Mouse (Mus musculus): ENCODE results near the gene 6330409D20Rik. TPM values are rescaled to one million over a fixed set of nuclear protein-coding genes. Genes with fewer than 3 reads are reported as not detected.

Gene 6330409D20Rik
- total and polyA plus RNA-seq, 3 experiments: not detected

GRCm38 (mm10) chr2:32705018-32705417 lies 35.8 kb downstream of the 6330409D20Rik start:
- no peaks in the 10 kb centered on the region for H3K9me3 ChIP-seq (replicated peaks)
- TF ChIP-seq GATA1 (IDR thresholded peaks at IDR 0.05; ENCODE audit: borderline replicate concordance, low read length) (no peak), POLR2AphosphoS5 (IDR thresholded peaks at IDR 0.05; ENCODE audit: insufficient replicate concordance, low read depth, low read length) (0 out of 2 replicates have a peak, but pooled peaks have one; percentile 63)
- no peak for ATAC-seq (ENCODE audit: extremely low read depth, insufficient number of reproducible peaks, low FRiP score, poor library complexity, severe bottlenecking)
- H3K27me3 ChIP-seq (ENCODE audit: insufficient read depth, low read length): no peaks in the 10 kb centered on the region
- DNase-seq (ENCODE audit: low spot score): no peak
- no peak overlapping the region for H3K4me3 ChIP-seq (ENCODE audit: low read depth, low read length)
- peaks cover 93% of the 10 kb centered on the region for H3K36me3 ChIP-seq (replicated peaks)
- peaks cover 39% of the 10 kb centered on the region for H3K4me1 ChIP-seq (ENCODE audit: insufficient read depth, low read depth, low read length)

GRCm38 (mm10) chr2:32704021-32704421 lies 36.8 kb downstream of the 6330409D20Rik start, which contains the start of gene Fpgs:
TSS of gene Fpgs (minus strand) at chr2:32704145.
- peaks cover 83% of the 10 kb centered on the region for H3K36me3 ChIP-seq (replicated peaks)
- no peak within 1 kb of the TSS for H3K4me3 ChIP-seq (ENCODE audit: low read depth, low read length)
- H3K4me1 ChIP-seq (ENCODE audit: insufficient read depth, low read depth, low read length): peaks cover 34% of the 10 kb centered on the region
- H3K27me3 ChIP-seq (ENCODE audit: insufficient read depth, low read length): no peaks in the 10 kb centered on the region
- TF ChIP-seq GATA1 (IDR thresholded peaks at IDR 0.05; ENCODE audit: borderline replicate concordance, low read length) (no peak), CTCF (IDR thresholded peaks at IDR 0.05; ENCODE audit: low read depth, low read length) (no peak), GATA2 (IDR thresholded peaks at IDR 0.05; ENCODE audit: borderline replicate concordance, low read depth, low read length) (no peak), TAL1 (conservative IDR thresholded peaks at IDR 0.05; ENCODE audit: low read depth, low read length) (no peak), POLR2AphosphoS5 (IDR thresholded peaks at IDR 0.05; ENCODE audit: insufficient replicate concordance, low read depth, low read length) (no peak)
- ATAC-seq (ENCODE audit: extremely low read depth, insufficient number of reproducible peaks, low FRiP score, poor library complexity, severe bottlenecking): no peak
- no peak for DNase-seq (ENCODE audit: low spot score)
- no peaks in the 10 kb centered on the region for H3K9me3 ChIP-seq (replicated peaks)

DNA sequence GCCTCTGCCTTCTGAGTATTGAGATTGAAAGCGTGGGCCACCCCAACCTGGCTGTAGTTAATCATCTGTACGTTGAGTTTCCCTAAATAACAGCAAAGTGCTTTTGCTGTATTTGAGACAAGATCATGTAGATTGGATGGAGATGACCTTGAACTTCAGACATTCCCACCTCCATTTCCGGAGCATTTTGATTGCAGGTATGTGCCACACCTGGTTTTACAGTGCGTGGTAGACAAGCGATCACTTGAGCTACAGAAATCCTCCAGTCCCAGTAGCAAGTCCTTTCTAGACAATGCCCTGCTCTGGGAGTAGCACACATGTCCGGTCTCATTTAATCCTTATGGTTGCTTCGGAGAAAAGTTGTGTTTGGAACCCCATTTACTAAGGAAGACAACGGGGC lies 37.8 kb downstream of the 6330409D20Rik start:
- no peak for DNase-seq (ENCODE audit: low spot score)
- no peak overlapping the region for H3K4me3 ChIP-seq (ENCODE audit: low read depth, low read length)
- ATAC-seq (ENCODE audit: extremely low read depth, insufficient number of reproducible peaks, low FRiP score, poor library complexity, severe bottlenecking): no peak
- no peaks in the 10 kb centered on the region for H3K9me3 ChIP-seq (replicated peaks)
- no peaks in the 10 kb centered on the region for H3K27me3 ChIP-seq (ENCODE audit: insufficient read depth, low read length)
- peaks cover 25% of the 10 kb centered on the region for H3K4me1 ChIP-seq (ENCODE audit: insufficient read depth, low read depth, low read length)
- peaks cover 73% of the 10 kb centered on the region for H3K36me3 ChIP-seq (replicated peaks)
- TF ChIP-seq TAL1 (conservative IDR thresholded peaks at IDR 0.05; ENCODE audit: low read depth, low read length) (no peak), CTCF (IDR thresholded peaks at IDR 0.05; ENCODE audit: low read depth, low read length) (no peak), POLR2AphosphoS5 (IDR thresholded peaks at IDR 0.05; ENCODE audit: insufficient replicate concordance, low read depth, low read length) (no peak), GATA2 (IDR thresholded peaks at IDR 0.05; ENCODE audit: borderline replicate concordance, low read depth, low read length) (no peak), GATA1 (IDR thresholded peaks at IDR 0.05; ENCODE audit: borderline replicate concordance, low read length) (no peak)

- TF ChIP-seq POLR2AphosphoS5 (IDR thresholded peaks at IDR 0.05; ENCODE audit: insufficient replicate concordance, low read depth, low read length): no peak
- TF ChIP-seq CTCF (IDR thresholded peaks at IDR 0.05; ENCODE audit: low read depth, low read length): no peak
- TF ChIP-seq GATA2 (IDR thresholded peaks at IDR 0.05; ENCODE audit: borderline replicate concordance, low read depth, low read length): no peak
- no peak for TF ChIP-seq TAL1 (conservative IDR thresholded peaks at IDR 0.05; ENCODE audit: low read depth, low read length)
- TF ChIP-seq GATA1 (IDR thresholded peaks at IDR 0.05; ENCODE audit: borderline replicate concordance, low read length): no peak
- H3K4me3 ChIP-seq (ENCODE audit: low read depth, low read length): no peak overlapping the region
- DNase-seq (ENCODE audit: low spot score): no peak
- peaks cover 57% of the 10 kb centered on the region for H3K36me3 ChIP-seq (replicated peaks)
- H3K27me3 ChIP-seq (ENCODE audit: insufficient read depth, low read length): no peaks in the 10 kb centered on the region
- H3K4me1 ChIP-seq (ENCODE audit: insufficient read depth, low read depth, low read length): peaks cover 13% of the 10 kb centered on the region; the same call in 1 of the 2 replicates
- no peaks in the 10 kb centered on the region for H3K9me3 ChIP-seq (replicated peaks)
- ATAC-seq (ENCODE audit: extremely low read depth, insufficient number of reproducible peaks, low FRiP score, poor library complexity, severe bottlenecking): no peak
Observed at GRCm38 (mm10) chr2:32700966-32701743, 39.7 kb downstream of the 6330409D20Rik start.

- peaks cover 15% of the 10 kb centered on the region; the same call in 1 of the 2 replicates for H3K4me1 ChIP-seq (ENCODE audit: insufficient read depth, low read depth, low read length)
- H3K36me3 ChIP-seq (replicated peaks): peaks cover 42% of the 10 kb centered on the region
- no peaks in the 10 kb centered on the region for H3K9me3 ChIP-seq (replicated peaks)
- ATAC-seq (ENCODE audit: extremely low read depth, insufficient number of reproducible peaks, low FRiP score, poor library complexity, severe bottlenecking): no peak
- TF ChIP-seq CTCF (IDR thresholded peaks at IDR 0.05; ENCODE audit: low read depth, low read length) (no peak), GATA2 (IDR thresholded peaks at IDR 0.05; ENCODE audit: borderline replicate concordance, low read depth, low read length) (no peak), POLR2AphosphoS5 (IDR thresholded peaks at IDR 0.05; ENCODE audit: insufficient replicate concordance, low read depth, low read length) (no peak), TAL1 (conservative IDR thresholded peaks at IDR 0.05; ENCODE audit: low read depth, low read length) (no peak), GATA1 (IDR thresholded peaks at IDR 0.05; ENCODE audit: borderline replicate concordance, low read length) (no peak)
- H3K27me3 ChIP-seq (ENCODE audit: insufficient read depth, low read length): no peaks in the 10 kb centered on the region
- no peak for DNase-seq (ENCODE audit: low spot score)
- H3K4me3 ChIP-seq (ENCODE audit: low read depth, low read length): no peak overlapping the region
Observed at GRCm38 (mm10) chr2:32699680-32700079, 41.1 kb downstream of the 6330409D20Rik start.

- DNase-seq (ENCODE audit: low spot score): no peak
- no peaks in the 10 kb centered on the region for H3K9me3 ChIP-seq (replicated peaks)
- ATAC-seq (ENCODE audit: extremely low read depth, insufficient number of reproducible peaks, low FRiP score, poor library complexity, severe bottlenecking): no peak
- TF ChIP-seq GATA2 (IDR thresholded peaks at IDR 0.05; ENCODE audit: borderline replicate concordance, low read depth, low read length): no peak
- no peak for TF ChIP-seq GATA1 (IDR thresholded peaks at IDR 0.05; ENCODE audit: borderline replicate concordance, low read length)
- no peak for TF ChIP-seq TAL1 (conservative IDR thresholded peaks at IDR 0.05; ENCODE audit: low read depth, low read length)
- TF ChIP-seq POLR2AphosphoS5 (IDR thresholded peaks at IDR 0.05; ENCODE audit: insufficient replicate concordance, low read depth, low read length): no peak
- no peak for TF ChIP-seq CTCF (IDR thresholded peaks at IDR 0.05; ENCODE audit: low read depth, low read length)
- peaks cover 30% of the 10 kb centered on the region for H3K36me3 ChIP-seq (replicated peaks)
- H3K4me1 ChIP-seq (ENCODE audit: insufficient read depth, low read depth, low read length): peaks cover 39% of the 10 kb centered on the region
- no peaks in the 10 kb centered on the region for H3K27me3 ChIP-seq (ENCODE audit: insufficient read depth, low read length)
- H3K4me3 ChIP-seq (ENCODE audit: low read depth, low read length): peak overlapping the region; percentile 93; the same call in 1 of the 2 replicates
Observed at GRCm38 (mm10) chr2:32694691-32695090, 46.1 kb downstream of the 6330409D20Rik start.
